Mouse (Mus musculus) stomach, postnatal 0 days (tissue): ENCODE measurements around the gene 1700069L16Rik.

Experiments
- CTCF ChIP-seq: IDR thresholded peaks from 2 replicates; pipeline ENCODE4 v1.5.1; 2016; ENCODE audit warnings: antibody characterized with exemption, low read depth, mild to moderate bottlenecking, moderate library complexity
- EP300 ChIP-seq: optimal IDR thresholded peaks from 2 replicates; pipeline ENCODE3; 2016; ENCODE audit warnings: antibody characterized with exemption

DNA sequence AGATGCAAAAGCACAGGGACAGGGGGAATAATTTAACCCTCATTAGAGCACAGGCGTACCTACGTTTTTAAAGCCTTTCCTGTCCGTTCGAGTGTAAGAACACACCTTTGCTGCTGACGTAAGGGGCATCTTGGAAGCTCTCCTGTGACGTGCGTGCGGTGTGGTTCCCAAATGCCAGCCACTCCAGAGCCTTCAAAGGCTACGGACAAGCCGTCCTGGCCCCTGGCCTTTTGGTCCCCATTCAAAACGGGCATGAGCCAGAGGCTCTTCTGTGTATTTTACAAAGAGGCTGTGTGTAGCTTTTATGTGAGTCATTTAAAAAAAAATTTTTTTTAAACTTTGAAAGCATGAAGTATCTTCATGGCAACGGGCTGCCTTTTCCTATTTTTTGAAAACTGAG lies 69.8 kb downstream of the 1700069L16Rik start:
- TF ChIP-seq CTCF (no peak), EP300 (no peak)
